Mouse (Mus musculus): ENCODE measurements around the gene Auts2. TPM values are rescaled to one million over a fixed set of nuclear protein-coding genes. Genes with fewer than 3 reads are reported as not detected.
A peak's percentile ranks its signal among the peaks of the same experiment; 100 is the strongest.

Gene Auts2
- polyA plus RNA-seq, 1 experiment from 2014 or later = 56.7 TPM

DNA sequence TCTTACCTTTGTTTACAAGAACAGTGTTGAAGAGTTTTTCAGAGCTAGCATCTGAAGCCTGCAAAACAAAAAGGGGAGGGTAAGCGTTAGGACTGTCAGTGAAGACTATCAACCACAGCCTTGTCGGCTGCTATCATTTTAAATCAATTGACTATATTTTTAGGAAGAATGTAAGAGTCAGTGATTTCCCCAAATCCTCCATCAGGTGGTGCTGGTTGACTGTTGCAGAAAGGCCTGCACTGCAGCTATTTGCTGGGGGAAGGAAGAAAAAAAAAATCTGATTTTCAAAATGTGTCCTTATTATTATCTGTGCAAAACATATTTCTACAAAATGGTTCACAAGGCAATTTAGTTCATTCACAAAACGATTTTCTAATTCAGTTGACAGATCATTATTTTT, 1009.3 kb downstream of the Auts2 start:
- Histone ChIP-seq H3K27ac (no peak overlapping the region), H3K27me3 (ENCODE audit: insufficient read depth, poor library complexity, severe bottlenecking) (no peaks in the 10 kb centered on the region), H3K9me3 (no peaks in the 10 kb centered on the region), H3K4me1 (replicated peaks) (peaks cover 77% of the 10 kb centered on the region), H3K36me3 (peaks cover 45% of the 10 kb centered on the region), H3K4me3 (no peak overlapping the region)
- peak; percentile 40 for DNase-seq (ENCODE audit: low spot score)
- 39% methylated on average over 3 of the region's 3 CpGs for WGBS

- DNase-seq (ENCODE audit: low spot score) = no peak
- Histone ChIP-seq H3K27ac (no peak overlapping the region), H3K4me3 (peak overlapping the region; percentile 29), H3K9me3 (no peaks in the 10 kb centered on the region), H3K4me1 (replicated peaks) (peaks cover 92% of the 10 kb centered on the region), H3K27me3 (ENCODE audit: insufficient read depth, poor library complexity, severe bottlenecking) (no peaks in the 10 kb centered on the region), H3K36me3 (peaks cover 57% of the 10 kb centered on the region)
- 33% methylated on average over 15 of the region's 15 CpGs for WGBS
Measured at GRCm38 (mm10) chr5:131531744-131532552, 1011.2 kb downstream of the Auts2 start.

- Histone ChIP-seq H3K27me3 (ENCODE audit: insufficient read depth, poor library complexity, severe bottlenecking) (no peaks in the 10 kb centered on the region), H3K27ac (no peak overlapping the region), H3K4me1 (replicated peaks) (peaks cover 97% of the 10 kb centered on the region), H3K36me3 (peaks cover 57% of the 10 kb centered on the region), H3K9me3 (no peaks in the 10 kb centered on the region), H3K4me3 (no peak overlapping the region)
- DNase-seq (ENCODE audit: low spot score) = no peak
- WGBS = 69% methylated on average over 2 of the region's 2 CpGs
Measured at GRCm38 (mm10) chr5:131530828-131531227, 1012.3 kb downstream of the Auts2 start.

- 20% methylated on average over 3 of the region's 3 CpGs for WGBS
- peaks cover 44% of the 10 kb centered on the region for H3K36me3 ChIP-seq
- peak overlapping the region; percentile 40; the same call in 1 of the 2 replicates for H3K27ac ChIP-seq
- peaks cover 82% of the 10 kb centered on the region for H3K4me1 ChIP-seq (replicated peaks)
- H3K27me3 ChIP-seq (ENCODE audit: insufficient read depth, poor library complexity, severe bottlenecking) = no peaks in the 10 kb centered on the region
- no peak overlapping the region for H3K4me3 ChIP-seq
- H3K9me3 ChIP-seq = no peaks in the 10 kb centered on the region
- no peak for DNase-seq (ENCODE audit: low spot score)
Measured at GRCm38 (mm10) chr5:131526666-131527065, 1016.5 kb downstream of the Auts2 start.

GRCm38 (mm10) chr5:131524900-131525465, 1018.2 kb downstream of the Auts2 start:
- H3K4me3 ChIP-seq = no peak overlapping the region
- no peak overlapping the region for H3K27ac ChIP-seq
- 84% methylated on average over 12 of the region's 12 CpGs for WGBS
- no peak for DNase-seq (ENCODE audit: low spot score)
- H3K9me3 ChIP-seq = no peaks in the 10 kb centered on the region
- peaks cover 70% of the 10 kb centered on the region for H3K4me1 ChIP-seq (replicated peaks)
- H3K27me3 ChIP-seq (ENCODE audit: insufficient read depth, poor library complexity, severe bottlenecking) = no peaks in the 10 kb centered on the region
- H3K36me3 ChIP-seq = peaks cover 35% of the 10 kb centered on the region

DNA sequence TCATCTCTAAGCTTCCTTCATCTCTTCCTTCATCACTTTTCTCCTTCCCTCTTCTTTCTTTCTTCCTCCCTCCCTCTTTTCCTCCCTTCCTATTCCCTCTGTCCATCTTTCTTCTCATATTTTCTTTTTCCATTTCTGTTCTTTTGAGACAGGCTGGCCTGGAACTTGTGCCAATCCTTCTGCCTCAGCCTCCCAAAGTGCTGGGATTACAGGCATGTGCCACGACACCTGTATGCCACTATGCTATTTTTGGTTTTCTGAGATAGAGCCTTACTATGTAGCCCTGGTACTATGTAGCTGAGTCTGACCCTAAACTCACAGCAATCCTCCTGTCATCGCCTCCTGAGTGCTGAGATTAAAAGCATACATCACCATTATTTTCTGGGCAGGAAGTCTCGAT, 1023.6 kb downstream of the Auts2 start:
- Histone ChIP-seq H3K9me3 (no peaks in the 10 kb centered on the region), H3K27me3 (ENCODE audit: insufficient read depth, poor library complexity, severe bottlenecking) (no peaks in the 10 kb centered on the region), H3K36me3 (peaks cover 32% of the 10 kb centered on the region), H3K4me3 (no peak overlapping the region), H3K27ac (no peak overlapping the region), H3K4me1 (replicated peaks) (peaks cover 53% of the 10 kb centered on the region)
- no peak for DNase-seq (ENCODE audit: low spot score)
- 94% methylated on average over 3 of the region's 3 CpGs for WGBS

DNA sequence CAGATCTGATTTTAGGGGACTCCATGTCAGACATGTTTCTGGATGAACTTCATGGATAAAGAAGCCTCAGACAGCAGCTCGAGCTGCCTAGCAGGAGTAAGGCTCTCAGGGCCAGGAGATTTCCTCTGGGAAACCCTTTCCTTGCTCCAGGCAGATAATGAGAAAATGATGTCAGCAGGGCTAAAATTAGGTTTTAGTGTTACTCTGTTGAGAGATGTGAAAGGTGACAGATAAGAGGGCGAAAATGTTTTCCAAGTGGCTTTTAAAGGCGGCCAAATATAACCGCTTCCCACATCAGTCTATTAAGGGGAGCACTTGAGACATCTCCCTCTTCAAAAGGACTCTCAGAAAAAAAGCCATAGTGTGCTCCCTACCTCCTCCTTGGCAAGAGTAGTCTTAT, 1025.5 kb downstream of the Auts2 start:
- H3K27ac ChIP-seq = no peak overlapping the region
- peaks cover 56% of the 10 kb centered on the region for H3K4me1 ChIP-seq (replicated peaks)
- 79% methylated on average over 4 of the region's 4 CpGs for WGBS
- no peaks in the 10 kb centered on the region; the same call in 1 of the 2 replicates for H3K9me3 ChIP-seq
- H3K36me3 ChIP-seq = peaks cover 35% of the 10 kb centered on the region
- no peak overlapping the region for H3K4me3 ChIP-seq
- no peak for DNase-seq (ENCODE audit: low spot score)
- H3K27me3 ChIP-seq (ENCODE audit: insufficient read depth, poor library complexity, severe bottlenecking) = no peaks in the 10 kb centered on the region

DNA sequence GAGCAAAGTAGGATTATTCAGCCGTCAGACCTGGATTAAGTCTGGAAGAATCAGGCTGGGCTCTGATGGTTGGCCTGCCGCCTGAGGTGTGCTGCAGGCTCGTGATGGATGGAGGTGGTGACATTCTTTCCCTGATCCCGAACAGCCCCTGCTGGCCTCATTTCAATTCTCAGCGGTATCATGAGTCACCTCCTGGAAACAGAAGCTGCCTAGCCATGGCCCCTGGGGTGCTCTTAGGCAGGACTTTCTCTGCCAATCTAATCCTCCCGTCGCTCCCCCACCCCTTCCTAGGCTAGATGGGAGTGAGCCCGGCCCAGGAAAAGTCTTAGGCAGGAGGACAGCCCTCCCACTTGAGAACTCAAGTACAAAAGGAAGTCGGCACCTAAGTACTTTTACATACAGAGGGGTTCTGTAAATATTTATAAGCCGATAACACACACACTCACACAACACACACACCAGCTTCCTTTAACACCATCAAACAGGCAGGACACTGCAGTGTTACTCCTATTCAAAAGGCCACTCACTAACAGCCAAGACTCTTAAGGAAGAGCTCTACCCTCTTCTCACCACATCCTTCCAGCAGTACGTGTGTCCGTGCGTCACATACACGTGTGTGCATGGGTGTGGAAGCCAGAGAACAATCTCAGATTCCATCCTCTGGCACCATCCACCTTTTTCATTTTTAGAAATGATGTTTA, 1027.3 kb downstream of the Auts2 start:
- Histone ChIP-seq H3K27ac (no peak overlapping the region), H3K36me3 (peaks cover 50% of the 10 kb centered on the region), H3K4me3 (no peak overlapping the region), H3K4me1 (replicated peaks) (peaks cover 54% of the 10 kb centered on the region), H3K9me3 (peaks cover 4% of the 10 kb centered on the region; the same call in 1 of the 2 replicates), H3K27me3 (ENCODE audit: insufficient read depth, poor library complexity, severe bottlenecking) (no peaks in the 10 kb centered on the region)
- no peak for DNase-seq (ENCODE audit: low spot score)
- 34% methylated on average over 14 of the region's 14 CpGs for WGBS

GRCm38 (mm10) chr5:131513753-131514152, 1029.4 kb downstream of the Auts2 start:
- Histone ChIP-seq H3K4me1 (replicated peaks) (peaks cover 54% of the 10 kb centered on the region), H3K27me3 (ENCODE audit: insufficient read depth, poor library complexity, severe bottlenecking) (no peaks in the 10 kb centered on the region), H3K27ac (no peak overlapping the region), H3K9me3 (peaks cover 4% of the 10 kb centered on the region; the same call in 1 of the 2 replicates), H3K4me3 (no peak overlapping the region), H3K36me3 (peaks cover 58% of the 10 kb centered on the region)
- DNase-seq (ENCODE audit: low spot score) = no peak
- 62% methylated on average over 3 of the region's 3 CpGs for WGBS

GRCm38 (mm10) chr5:131512617-131513016, 1030.5 kb downstream of the Auts2 start:
- no peak overlapping the region for H3K4me3 ChIP-seq
- no peaks in the 10 kb centered on the region for H3K27me3 ChIP-seq (ENCODE audit: insufficient read depth, poor library complexity, severe bottlenecking)
- DNase-seq (ENCODE audit: low spot score) = no peak
- H3K27ac ChIP-seq = no peak overlapping the region
- peaks cover 4% of the 10 kb centered on the region; the same call in 1 of the 2 replicates for H3K9me3 ChIP-seq
- WGBS = 93% methylated on average over 10 of the region's 10 CpGs
- H3K36me3 ChIP-seq = peaks cover 58% of the 10 kb centered on the region
- peaks cover 43% of the 10 kb centered on the region for H3K4me1 ChIP-seq (replicated peaks)

DNA sequence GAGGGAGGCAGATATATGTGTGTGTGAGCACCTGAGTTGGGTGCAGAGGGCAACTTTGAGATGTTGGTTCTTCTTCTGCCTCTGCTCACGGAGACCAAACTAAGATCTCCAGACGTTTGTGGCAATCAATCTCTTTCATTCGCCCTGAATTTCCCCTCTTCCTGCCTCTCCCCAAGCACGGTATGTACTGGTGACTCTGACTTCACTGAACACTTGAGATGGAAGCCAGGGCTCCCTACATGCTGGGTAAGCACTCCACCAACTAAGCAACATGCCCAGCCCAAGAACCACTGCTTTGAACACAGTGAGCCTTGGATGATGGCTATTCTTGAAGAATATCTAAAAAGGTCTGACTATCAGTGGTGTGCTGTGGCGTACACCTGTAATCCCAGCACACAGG, 1032.5 kb downstream of the Auts2 start:
- H3K4me3 ChIP-seq = no peak overlapping the region
- H3K4me1 ChIP-seq (replicated peaks) = peaks cover 23% of the 10 kb centered on the region
- H3K27ac ChIP-seq = no peak overlapping the region
- DNase-seq (ENCODE audit: low spot score) = no peak
- H3K36me3 ChIP-seq = peaks cover 65% of the 10 kb centered on the region
- 91% methylated on average over 5 of the region's 5 CpGs for whole genome bisulfite sequencing
- H3K27me3 ChIP-seq (ENCODE audit: insufficient read depth, poor library complexity, severe bottlenecking) = no peaks in the 10 kb centered on the region
- peaks cover 4% of the 10 kb centered on the region; the same call in 1 of the 2 replicates for H3K9me3 ChIP-seq

GRCm38 (mm10) chr5:131509315-131509714, 1033.8 kb downstream of the Auts2 start:
- Histone ChIP-seq H3K27ac (no peak overlapping the region), H3K4me1 (replicated peaks) (peaks cover 20% of the 10 kb centered on the region), H3K36me3 (peaks cover 59% of the 10 kb centered on the region), H3K27me3 (ENCODE audit: insufficient read depth, poor library complexity, severe bottlenecking) (no peaks in the 10 kb centered on the region), H3K9me3 (peaks cover 4% of the 10 kb centered on the region; the same call in 1 of the 2 replicates), H3K4me3 (no peak overlapping the region)
- 96% methylated on average over 4 of the region's 4 CpGs for WGBS
- no peak for DNase-seq (ENCODE audit: low spot score)

DNA sequence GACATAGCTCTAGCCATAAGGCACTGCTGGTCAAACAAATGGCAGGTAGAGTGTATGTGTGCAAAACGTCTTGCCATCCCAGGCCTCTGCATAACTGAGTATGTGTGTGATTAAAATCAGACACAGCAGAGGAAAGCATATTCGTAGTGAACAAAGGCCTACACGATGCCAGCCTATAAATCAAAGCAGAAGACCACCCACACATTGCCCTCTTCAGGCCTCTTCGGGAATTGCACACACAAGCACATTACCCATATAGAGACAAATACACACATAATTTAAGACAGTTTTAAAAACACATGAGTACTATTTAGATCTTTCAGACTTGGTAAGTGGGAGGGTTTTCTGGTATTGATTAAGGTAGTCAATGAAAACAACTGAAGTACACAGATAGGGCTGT, 1044.3 kb downstream of the Auts2 start:
- 94% methylated on average over 4 of the region's 4 CpGs for WGBS
- no peak overlapping the region for H3K27ac ChIP-seq
- H3K9me3 ChIP-seq = 0 out of 2 replicates have a peak, but pooled peaks cover 2% of the 10 kb centered on the region
- H3K4me3 ChIP-seq = no peak overlapping the region
- H3K36me3 ChIP-seq = peaks cover 49% of the 10 kb centered on the region
- DNase-seq (ENCODE audit: low spot score) = no peak
- H3K27me3 ChIP-seq (ENCODE audit: insufficient read depth, poor library complexity, severe bottlenecking) = no peaks in the 10 kb centered on the region
- H3K4me1 ChIP-seq (replicated peaks) = peaks cover 10% of the 10 kb centered on the region
